Mouse (Mus musculus): Measurements from ENCODE around the gene Zdhhc18.

DNA sequence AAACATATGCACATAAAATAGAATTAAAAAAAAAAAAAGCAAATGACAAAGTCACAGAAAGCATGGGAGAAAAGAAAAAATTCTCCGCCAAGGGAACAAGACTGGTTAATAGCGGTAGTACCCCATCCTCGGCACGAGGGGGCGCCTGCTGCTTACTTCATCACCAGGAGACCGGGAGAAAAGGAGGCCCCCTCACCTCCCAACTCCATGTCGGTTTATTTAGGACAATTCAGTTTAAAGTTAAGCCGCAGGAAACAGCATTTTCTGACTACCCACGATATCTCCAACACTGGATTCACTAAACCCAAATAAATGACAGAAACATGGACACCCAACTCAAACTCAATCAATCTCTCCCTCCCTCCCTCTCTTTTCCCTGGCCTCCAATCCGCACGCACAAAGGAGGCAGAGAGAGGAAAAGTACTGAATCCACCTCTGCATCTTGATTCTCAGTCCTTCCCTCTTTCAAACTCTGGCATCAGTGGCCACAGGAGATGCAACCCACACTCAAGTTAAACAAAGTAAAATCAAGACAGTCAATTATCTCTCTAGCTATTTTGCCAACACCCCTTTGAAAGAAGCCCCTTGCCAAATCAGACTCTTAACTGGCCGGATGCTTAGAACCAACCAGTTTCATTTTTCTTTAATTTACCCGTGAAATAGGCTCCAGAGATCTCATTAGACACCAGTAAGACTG, 21.4 kb upstream of the Zdhhc18 start:
- peak; percentile 31; the same call in 1 of the 2 replicates for TF ChIP-seq CTCF (IDR thresholded peaks at IDR 0.05; ENCODE audit: borderline replicate concordance, insufficient read depth, low read length)
- no peak for TF ChIP-seq POLR2A (IDR thresholded peaks at IDR 0.05; ENCODE audit: low read depth, low read length)
